Mouse (Mus musculus) liver, adult 2 months (tissue): ENCODE measurements at regions not wholly inside any gene's neighbourhood (a gene's known extent, or its start where the extent isn't known, plus 50 kb on each side); places are given as distances from the start of the nearest gene placed in this dataset.

Experiments used
- CTCF ChIP-seq: fragments of 200-500 bp; IDR thresholded peaks from 2 replicates; pipeline ENCODE4 v1.5.1; 2011; ENCODE audit warnings: low read depth, low read length, control low read depth
- POLR2A ChIP-seq: fragments of 200-500 bp; IDR thresholded peaks from 2 replicates; pipeline ENCODE4 v1.6.1; 2011; ENCODE audit warnings: low read length, control low read depth; ENCODE audit not compliant: insufficient read depth; ENCODE audit errors: extremely low read depth

DNA sequence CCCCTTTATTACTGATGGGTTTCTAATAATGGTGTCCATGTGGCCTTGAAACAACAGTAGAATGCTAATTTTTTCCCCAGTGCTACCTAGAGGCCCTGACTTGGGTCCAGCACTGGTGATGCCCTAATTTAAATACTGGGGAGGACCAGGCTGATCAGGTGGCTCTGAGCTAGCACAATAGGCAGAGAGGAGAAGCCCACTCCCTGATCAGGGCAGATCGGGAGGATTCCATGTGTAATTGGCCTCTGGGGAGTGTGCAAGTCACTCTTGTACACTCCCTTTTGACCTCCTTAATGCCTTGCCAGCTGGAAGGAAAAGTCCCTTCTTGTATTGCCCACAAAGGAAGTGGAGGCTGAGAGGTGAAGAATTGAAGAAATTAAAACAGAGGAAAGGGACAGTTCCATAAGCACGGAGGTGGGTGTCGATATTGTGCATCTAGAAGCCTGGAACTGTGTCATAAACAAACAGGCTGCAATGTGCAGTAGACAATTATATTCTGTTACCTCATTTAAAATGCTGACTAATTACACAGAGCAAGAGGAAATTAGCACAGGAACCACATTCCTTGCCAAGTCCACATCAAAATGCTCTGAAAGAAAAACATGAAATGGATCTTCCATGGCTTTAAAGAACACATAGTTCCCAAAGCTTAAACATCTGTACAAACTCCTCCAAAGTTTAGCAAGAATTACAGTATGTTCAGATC is 498.4 kb upstream of the Nr2f1 start:
- TF ChIP-seq CTCF (no peak), POLR2A (no peak)
